Mouse (Mus musculus): ENCODE measurements around the gene Gm19935.

Gene Gm19935

GRCm38 (mm10) chr8:90817293-90817692 lies at the start of gene Gm19935:
TSS of gene Gm19935 (minus strand) at chr8:90817393.
- DNase-seq (ENCODE audit: low read depth, low spot score), result no peak

GRCm38 (mm10) chr8:90862038-90862437 lies 44.8 kb upstream of the Gm19935 start:
- DNase-seq (ENCODE audit: low read depth, low spot score), result no peak

- no peak for DNase-seq (ENCODE audit: low read depth, low spot score)
Measured at GRCm38 (mm10) chr8:90861266-90861944, 44.2 kb upstream of the Gm19935 start.

GRCm38 (mm10) chr8:90858071-90858470 lies 40.9 kb upstream of the Gm19935 start:
- no peak for DNase-seq (ENCODE audit: low read depth, low spot score)

- DNase-seq (ENCODE audit: low read depth, low spot score), result no peak
Measured at GRCm38 (mm10) chr8:90856952-90857351, 39.8 kb upstream of the Gm19935 start.

- no peak for DNase-seq (ENCODE audit: low read depth, low spot score)
Measured at GRCm38 (mm10) chr8:90856171-90856570, 39.0 kb upstream of the Gm19935 start.

GRCm38 (mm10) chr8:90854671-90855161 lies 37.5 kb upstream of the Gm19935 start:
- no peak for DNase-seq (ENCODE audit: low read depth, low spot score)

- DNase-seq (ENCODE audit: low read depth, low spot score), result no peak
Measured at GRCm38 (mm10) chr8:90853971-90854670, 36.9 kb upstream of the Gm19935 start.

- DNase-seq (ENCODE audit: low read depth, low spot score), result no peak
Measured at GRCm38 (mm10) chr8:90851544-90851943, 34.4 kb upstream of the Gm19935 start.

GRCm38 (mm10) chr8:90849462-90850050 lies 32.4 kb upstream of the Gm19935 start:
- DNase-seq (ENCODE audit: low read depth, low spot score), result no peak

GRCm38 (mm10) chr8:90847980-90848379 lies 30.8 kb upstream of the Gm19935 start:
- no peak for DNase-seq (ENCODE audit: low read depth, low spot score)

GRCm38 (mm10) chr8:90844179-90844967 lies 27.2 kb upstream of the Gm19935 start:
- DNase-seq (ENCODE audit: low read depth, low spot score), result no peak

GRCm38 (mm10) chr8:90843127-90843526 lies 25.9 kb upstream of the Gm19935 start:
- DNase-seq (ENCODE audit: low read depth, low spot score), result no peak

- DNase-seq (ENCODE audit: low read depth, low spot score), result no peak
Measured at GRCm38 (mm10) chr8:90841321-90841720, 24.1 kb upstream of the Gm19935 start.

GRCm38 (mm10) chr8:90839725-90840714 lies 22.8 kb upstream of the Gm19935 start:
- no peak for DNase-seq (ENCODE audit: low read depth, low spot score)

- DNase-seq (ENCODE audit: low read depth, low spot score), result no peak
Measured at GRCm38 (mm10) chr8:90837440-90837839, 20.2 kb upstream of the Gm19935 start.

GRCm38 (mm10) chr8:90834321-90834672 lies 17.1 kb upstream of the Gm19935 start:
- no peak for DNase-seq (ENCODE audit: low read depth, low spot score)

GRCm38 (mm10) chr8:90833628-90834320 lies 16.6 kb upstream of the Gm19935 start:
- no peak for DNase-seq (ENCODE audit: low read depth, low spot score)

- DNase-seq (ENCODE audit: low read depth, low spot score), result no peak
Measured at GRCm38 (mm10) chr8:90832576-90833289, 15.5 kb upstream of the Gm19935 start.

Measured in retina, postnatal 7 days (tissue).